Mouse (Mus musculus) brain, embryonic 14.5 days (tissue): ENCODE results near the gene Med22. TPM values are rescaled to one million over a fixed set of nuclear protein-coding genes. Genes with fewer than 3 reads are reported as not detected.
A peak's percentile ranks its signal among the peaks of the same experiment; 100 is the strongest.

Experiments
- DNase-seq: peaks from one replicate; pipeline ENCODE4 v3.0.0-alpha.2; 2011; ENCODE audit warnings: low read depth
- CTCF ChIP-seq: fragments of 200-500 bp; IDR thresholded peaks from 2 replicates; pipeline ENCODE4 v1.5.1; 2012; ENCODE audit warnings: inconsistent platforms, mild to moderate bottlenecking, moderate library complexity, borderline replicate concordance; ENCODE audit not compliant: insufficient read depth, insufficient read length; ENCODE audit errors: extremely low read depth
- POLR2A ChIP-seq: fragments of 200-500 bp; IDR thresholded peaks from 2 replicates; pipeline ENCODE4 v1.6.1; 2012; ENCODE audit warnings: mild to moderate bottlenecking, inconsistent platforms, borderline replicate concordance; ENCODE audit not compliant: poor library complexity, insufficient read depth, insufficient read length, severe bottlenecking; ENCODE audit errors: extremely low read depth
- polyA plus RNA-seq: library from polyadenylated mRNA; depleted of rRNA; stranded (reverse); fragments of >200 nt; gene quantifications from 2 replicates; pipeline ENCODE4 v1.2.3, GENCODE M21; 2012

Med22 gene
- polyA plus RNA-seq, 1 experiment: 119 TPM

DNA sequence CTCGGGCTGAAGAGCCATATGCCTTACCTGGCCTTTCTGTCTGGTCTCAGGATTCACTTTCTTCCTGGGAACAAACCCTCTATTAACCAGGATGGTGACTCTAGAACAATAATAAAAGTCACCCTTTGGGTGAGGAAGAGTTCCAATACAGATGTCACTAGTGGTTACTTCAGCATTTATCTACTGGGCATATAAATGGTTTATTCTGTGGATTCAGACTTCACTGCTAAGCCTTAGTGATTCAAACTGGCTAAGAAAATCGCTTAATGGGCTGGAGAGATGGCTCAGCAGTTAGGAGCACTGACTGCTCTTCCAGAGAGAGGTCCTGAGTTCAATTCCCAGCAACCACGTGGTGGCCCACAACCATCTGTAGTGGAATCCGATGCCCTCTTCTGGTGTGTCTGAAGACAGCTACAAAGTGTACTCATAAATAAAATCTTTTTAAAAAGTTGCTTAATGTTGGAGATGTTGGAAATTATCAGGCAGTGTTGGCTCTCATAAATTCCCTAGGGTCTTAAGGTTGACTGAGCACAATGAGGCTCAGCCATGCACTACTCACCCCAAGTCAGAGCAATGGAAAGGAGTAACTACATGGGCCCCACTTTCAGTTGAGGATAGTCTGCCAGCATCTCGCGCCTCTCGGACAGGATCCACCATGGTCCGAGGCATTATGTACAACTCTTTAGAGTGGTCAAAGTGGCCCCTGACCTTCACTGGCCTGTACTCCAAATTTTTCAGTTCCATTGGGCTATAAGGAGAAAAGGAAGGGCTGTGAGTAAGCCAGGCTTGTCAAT lies 3.9 kb upstream of the Med22 start:
- no peak for TF ChIP-seq CTCF
- TF ChIP-seq POLR2A: no peak
- no peak for DNase-seq

DNA sequence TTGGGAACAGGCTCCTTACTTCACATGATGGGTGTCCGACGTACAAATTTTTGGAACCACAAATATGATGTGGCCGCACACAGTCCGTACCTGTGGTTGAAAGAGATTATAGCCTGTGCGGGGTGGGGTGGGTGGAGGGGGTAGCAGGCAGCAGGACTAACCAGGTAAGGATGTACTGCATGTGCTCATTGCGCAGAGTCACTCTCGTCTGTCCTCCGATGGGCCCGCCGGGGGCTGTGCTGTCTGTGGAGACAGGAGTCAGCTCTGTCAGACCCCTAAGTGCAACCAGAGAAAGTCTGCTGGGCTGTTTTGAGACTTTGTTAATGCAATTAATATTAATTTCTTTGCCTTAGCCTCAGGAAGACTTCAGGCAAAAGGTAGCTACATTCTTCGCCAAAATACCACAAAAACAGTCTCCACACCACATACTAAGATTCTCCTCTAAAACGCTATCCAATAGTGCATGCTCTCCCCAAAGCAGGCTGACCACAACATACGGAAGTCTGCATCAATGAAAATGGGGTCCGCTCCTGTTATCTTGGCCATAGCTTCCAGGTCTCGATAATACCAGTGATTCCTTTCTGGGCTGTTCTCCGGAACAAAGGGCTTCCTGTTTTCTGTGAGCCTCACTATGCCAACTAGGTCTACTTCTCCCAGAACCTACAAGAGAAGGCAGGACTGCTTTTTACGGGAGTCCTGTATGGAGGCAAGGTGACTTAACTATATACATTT lies 3.1 kb upstream of the Med22 start:
- TF ChIP-seq CTCF (no peak), POLR2A (no peak)

DNA sequence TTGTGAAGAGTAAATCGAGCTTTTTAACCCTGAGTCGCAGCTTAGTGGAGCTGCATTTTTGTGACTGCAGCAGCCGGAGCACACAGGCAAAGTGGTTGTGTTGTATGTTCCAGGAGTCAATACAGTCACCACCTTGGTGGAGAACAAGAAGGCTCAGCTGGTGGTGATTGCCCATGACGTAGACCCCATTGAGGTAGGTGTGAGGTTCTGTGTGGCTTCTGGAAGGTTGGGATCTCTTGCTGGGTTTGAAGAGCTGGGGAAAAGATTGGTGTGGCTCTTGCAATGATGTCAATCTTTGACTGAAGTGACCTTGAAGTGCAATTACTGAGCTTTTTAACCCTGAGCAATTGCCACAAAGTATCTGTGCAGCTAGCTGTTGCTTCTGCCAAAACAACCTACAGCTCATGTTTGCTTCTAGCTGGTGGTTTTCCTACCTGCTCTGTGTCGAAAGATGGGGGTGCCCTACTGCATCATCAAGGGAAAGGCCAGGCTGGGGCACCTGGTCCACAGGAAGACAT lies 1.8 kb upstream of the Med22 start:
- no peak for DNase-seq
- TF ChIP-seq CTCF: no peak
- no peak for TF ChIP-seq POLR2A

More for the DNA sequence above, 3.1 kb upstream of the Med22 start:
- no peak for DNase-seq

DNA sequence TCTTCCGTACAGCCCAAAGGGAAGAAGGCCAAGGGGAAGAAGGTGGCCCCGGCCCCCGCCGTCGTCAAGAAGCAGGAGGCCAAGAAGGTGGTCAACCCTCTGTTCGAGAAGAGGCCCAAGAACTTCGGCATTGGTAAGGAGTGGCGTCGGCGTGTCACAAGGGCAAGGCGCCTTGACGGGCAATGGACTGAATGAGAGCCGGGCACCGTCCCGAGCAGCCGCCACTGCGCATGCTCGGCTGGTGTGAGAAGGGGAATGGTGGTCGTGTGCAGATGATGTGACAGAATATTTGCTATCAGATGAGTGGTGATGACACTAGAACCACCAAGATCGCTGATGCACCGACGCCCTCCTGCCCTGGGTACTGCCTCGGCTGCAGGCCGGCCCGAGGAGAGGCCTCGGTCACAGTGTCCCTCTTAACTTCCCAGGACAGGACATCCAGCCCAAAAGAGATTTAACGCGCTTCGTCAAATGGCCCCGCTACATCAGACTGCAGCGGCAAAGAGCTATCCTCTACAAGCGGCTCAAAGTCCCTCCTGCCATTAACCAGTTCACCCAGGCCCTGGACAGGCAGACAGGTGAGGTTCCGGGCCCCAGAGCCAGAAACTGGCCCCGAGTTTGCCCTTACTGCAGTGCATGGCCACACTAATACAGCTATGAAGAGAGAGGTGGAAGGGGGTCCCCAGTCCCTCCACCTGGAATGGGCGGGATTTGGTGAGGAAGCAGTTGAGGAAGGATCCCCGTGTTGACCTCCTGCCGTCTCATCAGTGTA lies 703 bp upstream of the Med22 start:
- peak; percentile 83 for DNase-seq
- no peak for TF ChIP-seq POLR2A
- no peak for TF ChIP-seq CTCF

DNA sequence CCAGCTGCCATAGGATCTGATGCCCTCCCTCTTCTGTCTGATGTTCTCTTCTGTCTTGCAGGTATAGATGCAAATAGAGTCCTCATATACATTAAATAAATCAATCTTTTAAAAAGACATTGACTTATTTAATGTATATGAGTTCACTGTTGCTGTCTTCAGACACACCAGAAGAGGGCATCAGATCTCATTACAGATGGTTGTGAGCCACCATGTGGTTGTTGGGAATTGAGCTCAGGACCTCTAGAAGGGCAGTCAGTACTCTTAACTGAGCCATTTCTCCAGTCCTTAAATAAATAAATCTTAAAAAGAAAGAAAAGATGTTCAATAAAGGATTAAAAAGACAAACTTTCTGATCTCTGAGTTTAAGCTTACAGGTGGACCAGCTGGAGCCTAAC lies 1.1 kb downstream of the Med22 start:
- TF ChIP-seq POLR2A (no peak), CTCF (no peak)

DNA sequence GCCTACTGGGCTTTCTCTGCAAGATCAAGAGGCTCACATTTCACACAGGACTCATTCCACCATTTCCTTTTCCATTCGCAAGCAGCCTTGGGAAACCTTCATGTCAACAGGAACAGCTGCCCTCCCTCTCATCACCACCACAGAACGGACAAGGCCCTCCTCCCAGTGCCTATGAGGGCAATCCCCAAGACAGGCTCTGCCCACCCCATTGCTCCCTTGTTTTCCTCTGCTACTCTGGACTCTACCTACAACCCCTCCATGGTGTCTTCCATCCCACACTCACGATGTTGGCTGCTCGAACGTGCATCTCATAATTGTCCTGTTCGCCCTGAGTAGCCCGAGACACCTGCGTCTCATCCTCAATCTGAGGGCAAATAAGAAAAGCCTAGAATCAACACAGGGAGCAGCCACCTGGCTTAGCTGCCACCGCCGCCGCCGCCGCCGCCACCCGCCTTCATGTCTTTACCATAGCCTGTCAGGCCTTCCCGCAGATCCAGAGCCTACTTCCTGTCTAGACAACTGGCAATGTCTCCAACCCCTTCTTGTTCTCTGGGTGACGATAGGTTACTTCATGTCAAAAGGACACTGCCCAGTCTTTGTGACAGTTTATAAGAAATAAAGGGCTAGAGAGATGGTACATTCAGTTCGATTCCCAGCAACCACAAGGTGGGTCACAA lies 1.6 kb downstream of the Med22 start:
- no peak for TF ChIP-seq CTCF
- no peak for TF ChIP-seq POLR2A
- no peak for DNase-seq

More for the DNA sequence above, 1.1 kb downstream of the Med22 start:
- DNase-seq: no peak

DNA sequence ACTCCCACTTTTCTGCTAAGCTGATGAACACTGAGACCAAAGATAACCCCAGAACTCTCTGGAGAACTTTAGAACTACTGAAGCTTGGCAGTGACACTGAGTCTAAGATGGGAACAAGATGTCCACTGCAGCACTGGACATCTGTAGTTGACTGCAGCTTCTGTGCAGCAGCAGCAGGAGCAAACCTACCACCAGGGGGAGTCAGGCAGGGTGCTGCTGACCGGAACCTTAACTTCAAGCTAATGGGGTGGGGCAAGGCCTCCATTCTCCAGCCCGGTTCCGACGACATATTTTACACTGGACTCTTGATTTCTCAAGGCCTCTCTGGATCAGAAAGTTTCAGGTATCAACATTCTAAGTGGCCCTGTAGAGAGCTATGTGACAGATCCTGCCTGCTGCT lies 3.4 kb downstream of the Med22 start:
- TF ChIP-seq POLR2A: no peak
- TF ChIP-seq CTCF: peak; percentile 73
- peak; percentile 34 for DNase-seq

DNA sequence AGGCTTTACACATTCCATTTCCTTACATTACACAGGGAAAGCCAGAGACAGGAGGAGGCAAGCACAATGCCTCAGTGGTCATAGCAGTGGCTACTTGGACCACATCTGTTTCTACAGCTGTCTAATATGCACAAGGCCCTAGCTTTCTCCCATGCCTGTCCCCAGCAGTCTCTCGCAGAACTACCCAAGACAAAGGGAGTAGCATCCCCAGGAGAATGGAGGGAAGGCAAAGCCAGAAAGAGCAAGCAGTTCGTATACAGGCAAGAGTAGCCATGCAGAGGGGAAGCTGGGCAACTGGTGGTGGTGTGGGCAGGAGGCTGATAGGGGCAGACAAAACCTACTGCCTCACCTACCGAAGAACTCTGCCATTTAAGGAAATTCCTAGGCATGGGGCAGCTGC lies 4.0 kb downstream of the Med22 start:
- no peak for DNase-seq
- TF ChIP-seq POLR2A (no peak), CTCF (no peak)

DNA sequence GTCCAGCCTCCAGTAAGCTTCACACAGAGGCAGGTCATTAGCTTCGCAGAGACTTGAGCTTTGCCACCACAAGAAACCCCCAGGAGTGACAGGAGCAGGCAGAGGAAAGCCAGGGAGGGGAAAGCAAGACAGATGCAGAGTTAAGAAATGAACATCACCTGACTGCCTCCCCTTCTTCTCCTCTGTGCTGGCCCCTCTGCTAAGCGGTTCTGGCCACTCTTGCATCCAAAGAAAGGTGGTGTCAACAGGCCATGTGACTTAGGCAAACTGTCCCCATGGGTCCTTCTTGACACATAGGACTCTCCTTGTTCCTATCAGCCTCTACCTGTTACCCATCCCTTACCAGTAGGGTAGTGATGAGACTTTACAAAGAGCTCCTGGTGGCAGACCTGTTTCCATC lies 4.5 kb downstream of the Med22 start:
- TF ChIP-seq CTCF: no peak
- no peak for TF ChIP-seq POLR2A
- DNase-seq: no peak

DNA sequence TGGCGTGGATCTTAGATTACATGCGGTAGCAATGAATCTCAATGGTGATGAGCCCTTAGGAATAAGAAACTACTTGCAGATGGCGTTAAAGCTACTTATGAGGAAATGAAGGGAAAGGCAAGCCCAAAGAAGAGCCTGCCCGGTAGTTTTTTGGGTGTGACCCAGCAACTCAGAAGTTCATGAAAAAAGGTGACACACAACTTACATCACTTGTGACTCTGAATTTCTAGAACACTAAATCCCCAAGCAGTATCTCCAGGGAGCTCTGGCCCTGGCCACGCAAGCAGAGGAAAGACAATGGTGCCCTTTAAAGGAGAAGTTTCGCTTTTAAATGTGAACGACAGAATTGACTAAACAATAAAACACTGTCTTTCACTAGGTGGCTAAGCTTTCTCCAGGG lies 7.2 kb downstream of the Med22 start:
- TF ChIP-seq POLR2A (no peak), CTCF (no peak)
- no peak for DNase-seq
